ENCODE assay signal across 19 mouse cellular contexts in genomic region chr5:125574886-125575285, GRCm38 (mm10). TPM values are rescaled to one million over a fixed set of nuclear protein-coding genes. Genes with fewer than 3 reads are reported as not detected.
DNase-seq lines count a peak whose midpoint lies in the region; ATAC-seq and TF ChIP-seq lines count a peak whose summit lies in the region.
"Had no signal": no experiment of that assay in that cellular context is flagged by ENCODE, and none has a peak within 500 bp of the region (broad histone marks: within the 10 kb centered on the region; RNA-seq: fewer than 3 reads in every experiment).

No protein-coding gene starts in this region.

- H3K4me3 ChIP-seq in hindbrain, embryonic 12.5 days = no peak overlapping the region
- H3K4me3 ChIP-seq in hindbrain, embryonic 14.5 days (replicated peaks; ENCODE audit: low read length) = no peak overlapping the region
- H3K4me3 ChIP-seq in ES-E14 (ENCODE audit: insufficient read depth in 1 of 2, low read depth in 1 of 2, low read length in 2 of 2, poor library complexity in 1 of 2, severe bottlenecking in 1 of 2) = no peak overlapping the region
- no peak overlapping the region for H3K4me3 ChIP-seq in embryonic facial prominence, embryonic 14.5 days (ENCODE audit: low read depth, low read length)
- no peak overlapping the region for H3K4me3 ChIP-seq in hindbrain, postnatal 0 days (ENCODE audit: low read length)
- H3K4me3 ChIP-seq in kidney, embryonic 16.5 days (ENCODE audit: low read length) = no peak overlapping the region
- H3K4me3 ChIP-seq: heart, embryonic 12.5 days; lung, embryonic 15.5 days had no signal

- in situ Hi-C loops in ES-E14 (cut with MboI; ENCODE audit: low sequenced_read_pairs in 2 of 2, unreplicated experiment in 2 of 2) = no loop called here

- H3K36me3 ChIP-seq in hindbrain, embryonic 12.5 days = no peaks in the 10 kb centered on the region
- no peaks in the 10 kb centered on the region for H3K36me3 ChIP-seq in hindbrain, embryonic 14.5 days (replicated peaks; ENCODE audit: control insufficient read depth, insufficient read depth)
- no peaks in the 10 kb centered on the region for H3K36me3 ChIP-seq in ES-E14 (ENCODE audit: control insufficient read depth, insufficient read depth, low read length, poor library complexity, severe bottlenecking)
- H3K36me3 ChIP-seq in embryonic facial prominence, embryonic 14.5 days (ENCODE audit: control insufficient read depth, insufficient read depth, low read length) = no peaks in the 10 kb centered on the region
- no peaks in the 10 kb centered on the region for H3K36me3 ChIP-seq in hindbrain, postnatal 0 days (ENCODE audit: insufficient read depth, low read length)
- H3K36me3 ChIP-seq in kidney, embryonic 16.5 days (ENCODE audit: insufficient read depth, low read length) = no peaks in the 10 kb centered on the region
- H3K36me3 ChIP-seq: heart, embryonic 12.5 days; lung, embryonic 15.5 days had no signal

- H3K9me3 ChIP-seq in hindbrain, embryonic 12.5 days (replicated peaks) = no peaks in the 10 kb centered on the region
- H3K9me3 ChIP-seq in hindbrain, embryonic 14.5 days (ENCODE audit: control insufficient read depth, low read length) = no peaks in the 10 kb centered on the region
- no peaks in the 10 kb centered on the region for H3K9me3 ChIP-seq in ES-E14 (ENCODE audit: control insufficient read depth, insufficient read depth, low read depth, low read length)
- H3K9me3 ChIP-seq in embryonic facial prominence, embryonic 14.5 days (ENCODE audit: control insufficient read depth, low read length) = no peaks in the 10 kb centered on the region
- no peaks in the 10 kb centered on the region for H3K9me3 ChIP-seq in hindbrain, postnatal 0 days (ENCODE audit: low read length)
- no peaks in the 10 kb centered on the region for H3K9me3 ChIP-seq in kidney, embryonic 16.5 days (ENCODE audit: low read length)
- H3K9me3 ChIP-seq: lung, embryonic 15.5 days had no signal

- H3K27ac ChIP-seq in hindbrain, embryonic 12.5 days = peak overlapping the region; percentile 35; the same call in 1 of the 2 replicates
- H3K27ac ChIP-seq in hindbrain, embryonic 14.5 days = no peak overlapping the region
- H3K27ac ChIP-seq in ES-E14 (ENCODE audit: insufficient read depth, low read depth, low read length, poor library complexity, severe bottlenecking) = no peak overlapping the region; the same call in 1 of the 2 replicates
- H3K27ac ChIP-seq in embryonic facial prominence, embryonic 14.5 days (replicated peaks; ENCODE audit: low read depth, low read length) = no peak overlapping the region
- H3K27ac ChIP-seq in hindbrain, postnatal 0 days = no peak overlapping the region; the same call in 1 of the 2 replicates
- H3K27ac ChIP-seq in kidney, embryonic 16.5 days (ENCODE audit: low read length) = no peak overlapping the region
- H3K27ac ChIP-seq: lung, embryonic 15.5 days had no signal

- DNase-seq in hindbrain, embryonic 14.5 days (ENCODE audit: low spot score) = no peak
- DNase-seq in ES-E14 (ENCODE audit: low read depth, low spot score) = peak; percentile 40
- peak; percentile 18 for DNase-seq in embryonic facial prominence, embryonic 14.5 days (ENCODE audit: low spot score)
- DNase-seq in hindbrain, postnatal 0 days (ENCODE audit: low spot score) = peak; percentile 22
- DNase-seq in kidney, postnatal 36 days = no peak
- no peak for DNase-seq in right cerebral cortex, adult 18-20 months
- DNase-seq: adrenal gland, postnatal 36 days; B cell, adult 2 months; cerebellum, adult 18-20 months; gastrocnemius, postnatal 36 days; kidney, adult 2 months; spleen, adult 18-20 months had no signal

- no peak overlapping the region for H3K4me2 ChIP-seq in hindbrain, embryonic 12.5 days (replicated peaks)
- H3K4me2 ChIP-seq in hindbrain, embryonic 14.5 days (replicated peaks) = no peak overlapping the region
- no peak overlapping the region for H3K4me2 ChIP-seq in embryonic facial prominence, embryonic 14.5 days (ENCODE audit: low read depth, low read length)
- H3K4me2 ChIP-seq in hindbrain, postnatal 0 days (ENCODE audit: low read depth, low read length) = no peak overlapping the region
- H3K4me2 ChIP-seq in kidney, embryonic 16.5 days (replicated peaks; ENCODE audit: low read depth, low read length) = no peak overlapping the region
- H3K4me2 ChIP-seq: heart, embryonic 12.5 days; lung, embryonic 15.5 days had no signal

- ATAC-seq in hindbrain, embryonic 12.5 days (ENCODE audit: low FRiP score) = no peak
- ATAC-seq in hindbrain, embryonic 14.5 days (ENCODE audit: low FRiP score) = no peak
- ATAC-seq in embryonic facial prominence, embryonic 14.5 days (ENCODE audit: low read depth) = no peak
- peak; percentile 40; the same call in 1 of the 2 replicates for ATAC-seq in hindbrain, postnatal 0 days
- ATAC-seq in kidney, embryonic 16.5 days (ENCODE audit: low FRiP score, low TSS enrichment) = no peak
- ATAC-seq: activated CD4-positive, CD25-positive, alpha-beta regulatory T cell, adult 4 months had no signal

- H3K9ac ChIP-seq in hindbrain, embryonic 12.5 days = no peak overlapping the region
- no peak overlapping the region for H3K9ac ChIP-seq in hindbrain, embryonic 14.5 days
- H3K9ac ChIP-seq in ES-E14 (ENCODE audit: insufficient read depth, low read depth, low read length, poor library complexity, severe bottlenecking) = no peak overlapping the region
- no peak overlapping the region for H3K9ac ChIP-seq in embryonic facial prominence, embryonic 14.5 days (ENCODE audit: low read depth, low read length)
- no peak overlapping the region for H3K9ac ChIP-seq in hindbrain, postnatal 0 days (replicated peaks; ENCODE audit: low read length)
- H3K9ac ChIP-seq in kidney, embryonic 16.5 days (replicated peaks; ENCODE audit: low read length) = no peak overlapping the region
- H3K9ac ChIP-seq: heart, embryonic 12.5 days; lung, embryonic 15.5 days had no signal

- H3K4me1 ChIP-seq in hindbrain, embryonic 12.5 days = peaks cover 10% of the 10 kb centered on the region
- peaks cover 9% of the 10 kb centered on the region for H3K4me1 ChIP-seq in hindbrain, embryonic 14.5 days (replicated peaks; ENCODE audit: control insufficient read depth, insufficient read depth, low read length)
- H3K4me1 ChIP-seq in ES-E14 (ENCODE audit: control insufficient read depth in 2 of 2, insufficient read depth in 2 of 2, low read length in 2 of 2, poor library complexity in 1 of 2) = peaks cover 6 to 23% of the 10 kb centered on the region in 2 experiments
- no peaks in the 10 kb centered on the region for H3K4me1 ChIP-seq in embryonic facial prominence, embryonic 14.5 days (ENCODE audit: control insufficient read depth, insufficient read depth, low read length)
- H3K4me1 ChIP-seq in hindbrain, postnatal 0 days (ENCODE audit: insufficient read depth, low read length) = no peaks in the 10 kb centered on the region
- H3K4me1 ChIP-seq in kidney, embryonic 16.5 days (ENCODE audit: insufficient read depth, low read length) = no peaks in the 10 kb centered on the region
- H3K4me1 ChIP-seq: heart, embryonic 12.5 days; lung, embryonic 15.5 days had no signal

- no peak for TF ChIP-seq CTCF in hindbrain, postnatal 0 days (IDR thresholded peaks at IDR 0.05; ENCODE audit: low read depth)

- no peaks in the 10 kb centered on the region for H3K27me3 ChIP-seq in hindbrain, embryonic 12.5 days
- H3K27me3 ChIP-seq in hindbrain, embryonic 14.5 days (ENCODE audit: control insufficient read depth, insufficient read depth, low read length) = no peaks in the 10 kb centered on the region
- no peaks in the 10 kb centered on the region for H3K27me3 ChIP-seq in embryonic facial prominence, embryonic 14.5 days (replicated peaks; ENCODE audit: control insufficient read depth, insufficient read depth, low read length)
- no peaks in the 10 kb centered on the region for H3K27me3 ChIP-seq in hindbrain, postnatal 0 days (ENCODE audit: insufficient read depth, low read length)
- H3K27me3 ChIP-seq in kidney, embryonic 16.5 days (ENCODE audit: insufficient read depth, low read length) = no peaks in the 10 kb centered on the region
- H3K27me3 ChIP-seq: heart, embryonic 12.5 days; lung, embryonic 15.5 days had no signal

- 3% methylated on average over 8 of the region's 8 CpGs for WGBS in hindbrain, embryonic 12.5 days
- 1% methylated on average over 8 of the region's 8 CpGs for WGBS in hindbrain, embryonic 14.5 days
- 5% methylated on average over 8 of the region's 8 CpGs for WGBS in embryonic facial prominence, embryonic 14.5 days
- 7% methylated on average over 8 of the region's 8 CpGs for WGBS in hindbrain, postnatal 0 days
- 17% methylated on average over 8 of the region's 8 CpGs for WGBS in kidney, embryonic 16.5 days

TF ChIP-seq in ES-E14, 5 proteins besides CTCF, POLR2A, EP300 and RAD21:
- TF ChIP-seq ZC3H11A (IDR thresholded peaks at IDR 0.05; ENCODE audit: borderline replicate concordance, low read depth, low read length) = no peak
- no peak for TF ChIP-seq ZNF384 (IDR thresholded peaks at IDR 0.05; ENCODE audit: low read depth, low read length)
- TF ChIP-seq HCFC1 (IDR thresholded peaks at IDR 0.05; ENCODE audit: borderline replicate concordance, insufficient read depth, low read length) = no peak
- TF ChIP-seq CHD2 (IDR thresholded peaks at IDR 0.05; ENCODE audit: low read depth, low read length) = no peak
- no peak for TF ChIP-seq MAFK (IDR thresholded peaks at IDR 0.05; ENCODE audit: insufficient read depth, low read depth, low read length)

RNA-seq across cellular contexts. Expression of gene Tmem132b, which starts 43.3 kb away (rescaled TPM):
- polyA plus RNA-seq in hindbrain, embryonic 12.5 days (2016; fragmentation: Nextera tagmentation; extraction: Ambion mirVana) = 2.4 and 3.1 TPM in 2 replicates
- polyA plus RNA-seq in hindbrain, embryonic 14.5 days (2014; fragmentation: Nextera tagmentation; extraction: Ambion mirVana) = 6.3 and 7.9 TPM in 2 replicates
- total RNA-seq in ES-E14 (2012; rRNA removed) = 0.13 and 0.48 TPM in 2 replicates
- polyA plus RNA-seq in embryonic facial prominence, embryonic 14.5 days (2014; fragmentation: Nextera tagmentation; extraction: Ambion mirVana) = 0.31 and 0.38 TPM in 2 replicates
- total RNA-seq in hindbrain, postnatal 0 days (2014; rRNA removed) = 45.9 and 46.6 TPM in 2 replicates
- 6.1 and 6.9 TPM in 2 replicates for polyA plus RNA-seq in hindbrain, postnatal 0 days (2015; fragmentation: Nextera tagmentation; extraction: Ambion mirVana)
- polyA plus RNA-seq in kidney, embryonic 16.5 days (2015; fragmentation: Nextera tagmentation; extraction: Ambion mirVana) = 0.18 and 0.39 TPM in 2 replicates
- total RNA-seq: liver, adult 2 months; MEL had no signal
- polyA plus RNA-seq: activated CD4-positive, CD25-positive, alpha-beta regulatory T cell, adult 4 months; heart, embryonic 12.5 days; kidney, adult 2 months; liver, adult 2 months had no signal

Comparison
In these comparisons a context has a peak if more than half of its experiments do, and no peak if none do; other contexts are left out.
1. DNase-seq: peak in ES-E14 (single experiment), embryonic facial prominence, embryonic 14.5 days (single experiment) and hindbrain, postnatal 0 days (single experiment); none in hindbrain, embryonic 14.5 days (single experiment), kidney, postnatal 36 days (0 of 2) and right cerebral cortex, adult 18-20 months (single experiment).